Mouse (Mus musculus) embryonic facial prominence, embryonic 14.5 days (tissue): ENCODE measurements at regions not wholly inside any gene's neighbourhood (a gene's known extent, or its start where the extent isn't known, plus 50 kb on each side); places are given as distances from the start of the nearest gene placed in this dataset.

ENCODE experiments used
- ATAC-seq: fragments of 200-750 bp; cut with Nextera tagmentation; 2 replicates; pipeline ENCODE4 v1.8.0; 2017; ENCODE audit warnings: low read depth, moderate number of reproducible peaks, moderate TSS enrichment
- DNase-seq: peaks from one replicate; pipeline ENCODE4 v3.0.0-alpha.2; 2015; ENCODE audit warnings: low spot score
- H3K27ac ChIP-seq: fragments of 300-500 bp; sonication (generic); replicated peaks from 2 replicates; pipeline ENCODE4 v1.5.1; 2014; ENCODE audit warnings: low read depth, mild to moderate bottlenecking, low read length, moderate library complexity
- H3K27me3 ChIP-seq: fragments of 300-500 bp; sonication (generic); replicated peaks from 2 replicates; pipeline ENCODE4 v1.6.1; 2014; ENCODE audit warnings: low read length; ENCODE audit not compliant: control insufficient read depth, insufficient read depth
- H3K36me3 ChIP-seq: fragments of 300-500 bp; sonication (generic); 2 replicates; pipeline ENCODE4 v1.6.1; 2014; ENCODE audit warnings: low read length, mixed read lengths; ENCODE audit not compliant: control insufficient read depth, insufficient read depth
- H3K4me1 ChIP-seq: fragments of 300-500 bp; sonication (generic); 2 replicates; pipeline ENCODE4 v1.6.1; 2014; ENCODE audit warnings: antibody characterized with exemption, low read length; ENCODE audit not compliant: control insufficient read depth, insufficient read depth
- H3K4me2 ChIP-seq: fragments of 300-500 bp; sonication (generic); 2 replicates; pipeline ENCODE4 v1.6.1; 2014; ENCODE audit warnings: low read depth, mild to moderate bottlenecking, low read length, moderate library complexity, mixed read lengths
- H3K4me3 ChIP-seq: fragments of 300-500 bp; sonication (generic); 2 replicates; pipeline ENCODE4 v1.5.1; 2014; ENCODE audit warnings: low read depth, mild to moderate bottlenecking, low read length
- H3K9ac ChIP-seq: fragments of 300-500 bp; sonication (generic); 2 replicates; pipeline ENCODE4 v1.6.1; 2014; ENCODE audit warnings: low read depth, mild to moderate bottlenecking, low read length, moderate library complexity, mixed read lengths
- H3K9me3 ChIP-seq: fragments of 300-500 bp; sonication (generic); 2 replicates; pipeline ENCODE4 v1.6.1; 2016; ENCODE audit warnings: low read length; ENCODE audit not compliant: control insufficient read depth
- WGBS: fragments of 180-500 bp; shearing (Covaris S2); extraction: QIAGEN DNeasy Blood & Tissue Kit; methylation state at CpG from one replicate; pipeline ENCODE4 v1.1.7; 2014; 5-methylcytosine and 5-hydroxymethylcytosine counted together

GRCm38 (mm10) chr5:148744676-148745391 is 184.3 kb downstream of the Katnal1 start:
- Histone ChIP-seq H3K27me3 (no peaks in the 10 kb centered on the region), H3K36me3 (no peaks in the 10 kb centered on the region), H3K27ac (no peak overlapping the region), H3K4me2 (no peak overlapping the region), H3K4me3 (no peak overlapping the region), H3K4me1 (no peaks in the 10 kb centered on the region), H3K9me3 (no peaks in the 10 kb centered on the region), H3K9ac (no peak overlapping the region)
- 83% methylated on average over 7 of the region's 7 CpGs for WGBS
- ATAC-seq (no peak), DNase-seq (no peak)

- 85% methylated on average over 8 of the region's 8 CpGs for WGBS
- H3K4me3 ChIP-seq, result no peak overlapping the region
- ATAC-seq, result no peak
- no peaks in the 10 kb centered on the region for H3K9me3 ChIP-seq
- DNase-seq, result no peak
- no peaks in the 10 kb centered on the region for H3K4me1 ChIP-seq
- no peak overlapping the region for H3K4me2 ChIP-seq
- no peaks in the 10 kb centered on the region for H3K36me3 ChIP-seq
- no peaks in the 10 kb centered on the region for H3K27me3 ChIP-seq
- H3K27ac ChIP-seq, result no peak overlapping the region
- no peak overlapping the region for H3K9ac ChIP-seq
These were observed 186.8 kb downstream of the Katnal1 start for GRCm38 (mm10) chr5:148742158-148742835.

GRCm38 (mm10) chr5:148741267-148742004 is 187.7 kb downstream of the Katnal1 start:
- ATAC-seq (no peak), DNase-seq (no peak)
- WGBS, result 88% methylated on average over 19 of the region's 19 CpGs
- no peak overlapping the region for H3K4me2 ChIP-seq
- H3K27ac ChIP-seq, result no peak overlapping the region
- no peaks in the 10 kb centered on the region for H3K27me3 ChIP-seq
- no peak overlapping the region for H3K4me3 ChIP-seq
- no peaks in the 10 kb centered on the region for H3K9me3 ChIP-seq
- no peaks in the 10 kb centered on the region for H3K4me1 ChIP-seq
- H3K36me3 ChIP-seq, result no peaks in the 10 kb centered on the region
- no peak overlapping the region for H3K9ac ChIP-seq

- WGBS, result 59% methylated on average over 15 of the region's 15 CpGs
- no peaks in the 10 kb centered on the region for H3K27me3 ChIP-seq
- no peak overlapping the region for H3K27ac ChIP-seq
- H3K4me3 ChIP-seq, result no peak overlapping the region
- no peaks in the 10 kb centered on the region for H3K4me1 ChIP-seq
- no peaks in the 10 kb centered on the region for H3K9me3 ChIP-seq
- H3K36me3 ChIP-seq, result no peaks in the 10 kb centered on the region
- no peak overlapping the region for H3K4me2 ChIP-seq
- peak; percentile 41 for DNase-seq
- no peak overlapping the region for H3K9ac ChIP-seq
- no peak for ATAC-seq
These were observed 188.0 kb upstream of the Ubl3 start for GRCm38 (mm10) chr5:148740366-148741266.

GRCm38 (mm10) chr5:148739672-148740071 is 187.1 kb upstream of the Ubl3 start:
- ATAC-seq, result no peak
- 71% methylated on average over 2 of the region's 2 CpGs for WGBS
- Histone ChIP-seq H3K4me1 (no peaks in the 10 kb centered on the region), H3K27me3 (no peaks in the 10 kb centered on the region), H3K9ac (no peak overlapping the region), H3K27ac (no peak overlapping the region), H3K4me3 (no peak overlapping the region), H3K4me2 (no peak overlapping the region), H3K9me3 (no peaks in the 10 kb centered on the region), H3K36me3 (no peaks in the 10 kb centered on the region)
- DNase-seq, result no peak

GRCm38 (mm10) chr5:148739141-148739540 is 186.6 kb upstream of the Ubl3 start:
- Histone ChIP-seq H3K27me3 (no peaks in the 10 kb centered on the region), H3K4me2 (no peak overlapping the region), H3K4me3 (no peak overlapping the region), H3K9me3 (no peaks in the 10 kb centered on the region), H3K9ac (no peak overlapping the region), H3K36me3 (no peaks in the 10 kb centered on the region), H3K27ac (no peak overlapping the region), H3K4me1 (no peaks in the 10 kb centered on the region)
- WGBS, result 54% methylated on average over 3 of the region's 3 CpGs
- no peak for ATAC-seq
- peak; percentile 60 for DNase-seq

- no peaks in the 10 kb centered on the region for H3K36me3 ChIP-seq
- H3K27ac ChIP-seq, result no peak overlapping the region
- H3K9me3 ChIP-seq, result peaks cover 4% of the 10 kb centered on the region; the same call in 1 of the 2 replicates
- 60% methylated on average over 15 of the region's 15 CpGs for WGBS
- DNase-seq (no peak), ATAC-seq (no peak)
- no peaks in the 10 kb centered on the region for H3K27me3 ChIP-seq
- H3K9ac ChIP-seq, result no peak overlapping the region
- no peak overlapping the region for H3K4me2 ChIP-seq
- H3K4me1 ChIP-seq, result no peaks in the 10 kb centered on the region
- H3K4me3 ChIP-seq, result no peak overlapping the region
These were observed 177.0 kb upstream of the Ubl3 start for GRCm38 (mm10) chr5:148729541-148729940.

GRCm38 (mm10) chr5:148728492-148728891 is 175.9 kb upstream of the Ubl3 start:
- no peaks in the 10 kb centered on the region for H3K4me1 ChIP-seq
- no peak for ATAC-seq
- H3K4me3 ChIP-seq, result no peak overlapping the region
- DNase-seq, result no peak
- no peak overlapping the region for H3K9ac ChIP-seq
- H3K9me3 ChIP-seq, result peaks cover 4% of the 10 kb centered on the region; the same call in 1 of the 2 replicates
- WGBS, result 83% methylated on average over 1 of the region's 1 CpGs
- H3K4me2 ChIP-seq, result no peak overlapping the region
- H3K27ac ChIP-seq, result no peak overlapping the region
- no peaks in the 10 kb centered on the region for H3K27me3 ChIP-seq
- H3K36me3 ChIP-seq, result no peaks in the 10 kb centered on the region
